Mouse (Mus musculus): ENCODE results near the gene 1600002K03Rik.
A peak's percentile ranks its signal among the peaks of the same experiment; 100 is the strongest.

1600002K03Rik gene

GRCm38 (mm10) chr10:80141786-80142529, 30.8 kb upstream of the 1600002K03Rik start:
- peak; percentile 97 for DNase-seq

- no peak for DNase-seq
Observed at GRCm38 (mm10) chr10:80142530-80142925, 30.2 kb upstream of the 1600002K03Rik start.

GRCm38 (mm10) chr10:80143664-80144063, 29.1 kb upstream of the 1600002K03Rik start:
- DNase-seq: no peak

GRCm38 (mm10) chr10:80144159-80144558, 28.6 kb upstream of the 1600002K03Rik start:
- no peak for DNase-seq

GRCm38 (mm10) chr10:80144864-80145838, 27.6 kb upstream of the 1600002K03Rik start:
- peak; percentile 84 for DNase-seq

- peak; percentile 84 for DNase-seq
Observed at GRCm38 (mm10) chr10:80145896-80146295, 26.8 kb upstream of the 1600002K03Rik start.

- no peak for DNase-seq
Observed at GRCm38 (mm10) chr10:80146568-80147011, 26.2 kb upstream of the 1600002K03Rik start.

- no peak for DNase-seq
Observed at GRCm38 (mm10) chr10:80147146-80147718, 25.5 kb upstream of the 1600002K03Rik start.

GRCm38 (mm10) chr10:80147719-80148601, 24.8 kb upstream of the 1600002K03Rik start, which contains the start of gene Midn:
TSS of gene Midn (plus strand) at chr10:80148272.
- peak; percentile 85 for DNase-seq

GRCm38 (mm10) chr10:80148610-80149290, 24.0 kb upstream of the 1600002K03Rik start:
- peak; percentile 95 for DNase-seq

- DNase-seq: peak; percentile 98
Observed at GRCm38 (mm10) chr10:80149291-80150225, 23.2 kb upstream of the 1600002K03Rik start.

GRCm38 (mm10) chr10:80150226-80151210, 22.2 kb upstream of the 1600002K03Rik start:
- DNase-seq: peak; percentile 84

- peak; percentile 81 for DNase-seq
Observed at GRCm38 (mm10) chr10:80151211-80152034, 21.3 kb upstream of the 1600002K03Rik start.

GRCm38 (mm10) chr10:80152071-80152872, 20.5 kb upstream of the 1600002K03Rik start:
- DNase-seq: peak; percentile 72

GRCm38 (mm10) chr10:80152873-80153260, 19.9 kb upstream of the 1600002K03Rik start:
- DNase-seq: peak; percentile 75

- DNase-seq: no peak
Observed at GRCm38 (mm10) chr10:80153713-80154112, 19.0 kb upstream of the 1600002K03Rik start.

GRCm38 (mm10) chr10:80154384-80154783, 18.4 kb upstream of the 1600002K03Rik start:
- DNase-seq: no peak

Measured in cerebellum, adult 11-12 months (tissue).